Mouse (Mus musculus) cerebellum, postnatal 4 days (tissue): ENCODE measurements around the gene Fuca2.
"Not testable (repeated sequence)": the region's sequence is repeated elsewhere in the genome, so short reads cannot be mapped to it uniquely, and the experiment has no call there.

ENCODE experiments used
- DNase-seq, 2 experiments: peaks; one replicate each; pipeline ENCODE4 v3.0.0; 2022; ENCODE audit warnings: low spot score in 2 of 2, mixed read lengths in 1 of 2

Gene Fuca2

DNA sequence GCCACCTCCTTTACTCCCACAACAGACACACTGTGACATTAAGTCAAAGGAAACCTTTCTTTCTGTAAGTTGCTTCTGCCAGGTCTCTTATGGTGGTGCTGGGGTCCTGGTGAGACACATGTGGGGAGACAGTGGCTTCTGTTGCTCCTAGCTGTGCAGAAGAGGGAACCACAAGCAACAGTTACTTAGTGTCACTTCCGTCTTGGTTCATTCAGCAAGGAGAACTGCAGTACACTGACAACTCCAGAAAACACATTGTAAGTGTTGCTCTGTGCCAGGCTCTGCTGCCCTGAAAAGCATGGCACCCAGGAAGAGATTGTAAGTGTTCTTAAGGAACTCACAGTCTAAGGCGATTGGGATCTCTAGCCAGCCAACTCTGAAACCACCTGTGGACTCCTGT, at the start of gene Fuca2:
TSS of gene Fuca2 (plus strand) at position 210 of the 400 bp plus-strand sequence.
- no peak for DNase-seq

DNA sequence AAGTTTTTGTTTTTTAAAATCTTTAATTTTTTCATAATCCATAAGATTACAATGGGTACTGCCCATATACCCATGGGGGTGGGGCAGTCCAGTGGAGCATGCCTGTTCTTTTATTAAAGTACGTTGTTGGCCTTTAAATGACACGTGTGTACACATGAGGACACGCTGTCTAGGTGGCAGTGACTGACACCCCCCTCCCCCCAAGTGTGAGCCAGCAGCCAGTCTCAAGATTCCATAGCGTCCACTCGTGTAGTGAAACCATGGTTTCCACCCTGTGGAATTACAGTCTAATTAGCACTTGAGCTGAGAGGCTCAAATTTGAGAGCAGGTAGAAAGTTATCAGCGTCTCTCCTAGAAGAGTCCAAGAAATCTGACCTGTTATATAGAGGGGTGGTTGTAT, 47.7 kb upstream of the Fuca2 start:
- DNase-seq, result no peak

DNA sequence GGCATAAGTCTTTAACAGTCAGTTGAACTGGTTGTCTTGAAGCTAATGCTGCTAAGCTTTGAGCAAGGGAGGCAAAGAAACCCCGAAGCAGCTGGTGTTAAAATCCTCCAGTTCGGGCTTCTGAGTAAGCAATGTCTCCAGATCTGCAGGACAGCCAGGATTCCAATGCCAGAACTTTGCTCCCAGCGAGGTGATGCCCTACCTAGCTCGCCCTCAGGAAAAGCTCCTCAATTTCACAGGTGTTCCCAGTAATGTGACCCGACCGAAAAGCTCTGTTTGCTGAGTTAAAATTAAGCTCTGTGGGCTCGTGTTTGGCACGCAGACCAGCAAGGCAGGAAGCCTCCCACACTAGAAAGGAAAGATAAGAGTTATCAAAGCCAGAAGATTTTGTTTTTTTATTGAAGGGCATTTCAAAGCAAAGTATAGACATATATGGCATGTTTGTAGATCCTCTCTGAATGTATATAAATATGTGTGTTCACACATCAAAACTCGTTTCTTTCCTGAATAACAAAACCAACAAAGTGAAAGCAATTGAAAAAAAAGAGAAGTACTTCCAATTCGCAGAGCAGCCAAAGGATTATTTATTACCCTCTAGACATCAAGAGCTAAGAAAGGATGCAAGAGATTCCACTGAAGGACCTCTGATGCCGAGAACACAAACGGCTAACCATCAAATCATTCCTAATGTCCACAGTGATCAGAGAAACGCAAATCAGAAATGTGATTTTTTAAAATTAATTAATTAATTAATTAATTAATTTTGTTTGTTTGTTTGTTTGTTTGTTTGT, 45.9 kb upstream of the Fuca2 start:
- no peak for DNase-seq

GRCm38 (mm10) chr10:13464295-13464694, 35.0 kb upstream of the Fuca2 start:
- not testable (repeated sequence) for DNase-seq

DNA sequence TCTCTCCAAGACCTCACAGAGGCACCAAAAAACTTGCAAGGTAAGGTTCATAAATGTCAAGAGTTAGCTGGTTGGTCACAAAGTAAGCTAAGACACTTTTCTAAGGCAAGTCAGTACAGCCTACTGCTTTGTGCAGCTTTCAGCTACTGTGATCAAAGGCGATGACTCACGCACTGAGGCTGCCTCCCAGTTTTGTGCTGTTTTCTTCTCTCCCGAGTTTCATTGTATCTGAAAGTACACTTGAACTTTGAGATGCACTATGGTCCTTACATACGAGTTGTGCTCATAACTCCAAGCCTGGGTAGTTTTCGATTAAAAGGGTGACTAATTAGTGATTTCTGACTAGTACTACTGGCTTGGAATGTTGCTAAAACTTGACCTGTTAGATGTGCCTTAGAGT, 32.4 kb upstream of the Fuca2 start:
- no peak for DNase-seq

- not testable (repeated sequence) for DNase-seq
Measured at GRCm38 (mm10) chr10:13468025-13468529, 31.3 kb upstream of the Fuca2 start.

GRCm38 (mm10) chr10:13470236-13470635, 29.1 kb upstream of the Fuca2 start:
- DNase-seq, result no peak

DNA sequence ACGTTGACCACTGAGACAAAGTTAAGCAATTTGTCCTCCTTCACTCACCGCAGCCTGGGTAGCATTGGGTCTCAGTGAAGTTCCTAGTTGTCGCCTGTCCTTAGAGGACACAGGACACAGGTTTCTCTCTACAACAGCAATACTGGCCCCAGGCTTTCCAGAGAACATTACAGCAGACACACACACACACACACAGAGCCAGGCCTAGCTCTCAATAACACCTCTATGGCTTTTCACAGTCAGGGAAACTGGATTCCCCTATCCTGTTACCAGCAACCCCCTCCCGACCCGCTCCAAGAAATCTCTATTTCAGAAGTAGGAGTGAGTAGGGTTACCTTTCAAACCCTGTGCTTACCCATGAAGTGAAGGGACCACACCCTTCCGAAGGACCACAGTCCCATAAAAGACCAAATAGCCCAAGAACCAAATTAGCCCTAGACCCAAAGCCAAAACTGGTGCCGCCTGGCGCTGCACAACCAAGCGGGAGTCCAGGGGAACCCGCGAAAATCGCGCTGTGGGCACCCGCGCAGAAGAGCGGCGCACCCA, 26.0 kb upstream of the Fuca2 start:
- DNase-seq, result no peak

DNA sequence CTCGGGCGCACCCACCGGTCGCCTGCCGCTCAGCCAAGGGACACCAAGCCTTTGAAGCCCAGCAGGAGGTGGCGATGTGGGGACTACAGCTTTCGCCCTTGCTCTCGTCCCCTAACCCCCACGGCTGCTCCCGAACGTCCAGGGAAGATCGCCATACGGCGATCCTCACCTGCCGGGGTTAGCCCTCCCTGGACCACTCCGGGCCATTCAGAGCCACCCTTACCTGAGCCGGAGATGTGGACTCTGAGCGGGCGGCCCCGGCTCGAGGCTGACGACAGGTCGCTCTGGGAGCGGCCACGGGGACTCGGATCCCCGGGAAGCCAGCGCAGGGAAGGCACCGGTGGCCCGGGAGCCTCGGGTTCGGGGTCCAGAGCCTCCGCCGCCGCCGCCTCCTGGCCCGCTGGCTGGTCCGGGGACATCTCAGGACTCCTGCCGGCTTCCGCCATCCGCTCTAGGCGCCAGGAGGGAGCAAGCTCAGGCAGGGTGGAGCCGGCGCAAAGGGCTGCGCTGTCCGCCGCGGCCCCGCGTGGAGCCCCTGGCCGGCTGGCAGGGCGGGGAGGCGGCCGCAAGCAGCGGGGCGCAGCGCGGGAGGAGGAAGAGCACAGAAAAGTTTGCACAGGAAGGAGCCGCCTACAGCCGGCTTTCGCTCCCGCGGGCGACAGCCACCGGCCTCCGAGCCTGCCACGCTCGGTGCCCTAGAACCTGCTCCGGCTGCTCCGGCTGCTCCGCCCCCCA, 25.3 kb upstream of the Fuca2 start, which contains the start of gene Phactr2:
TSS of gene Phactr2 (minus strand) at position 580 of the 735 bp plus-strand sequence.
- DNase-seq, result peak in 1 of 2 experiments; percentile 17

DNA sequence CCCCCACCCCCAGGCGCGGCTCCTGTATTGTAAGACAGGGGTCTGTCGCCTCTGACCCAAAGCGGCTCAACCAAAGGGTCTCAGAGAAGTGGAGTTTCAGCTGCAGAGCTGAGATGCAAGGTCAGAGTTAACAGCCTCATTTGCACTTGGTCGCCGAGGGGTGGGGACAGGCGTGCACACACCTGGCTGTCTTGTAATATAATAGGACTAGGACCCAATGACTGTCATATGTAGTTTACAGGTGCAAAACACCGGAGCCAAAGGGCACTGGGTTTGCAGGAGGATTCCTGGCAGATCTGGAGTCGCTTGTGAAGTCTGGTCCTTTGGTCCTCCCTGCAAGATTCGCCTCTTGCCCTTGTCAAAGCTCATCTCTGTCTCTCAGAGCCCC, 24.8 kb upstream of the Fuca2 start:
- DNase-seq, result no peak

DNA sequence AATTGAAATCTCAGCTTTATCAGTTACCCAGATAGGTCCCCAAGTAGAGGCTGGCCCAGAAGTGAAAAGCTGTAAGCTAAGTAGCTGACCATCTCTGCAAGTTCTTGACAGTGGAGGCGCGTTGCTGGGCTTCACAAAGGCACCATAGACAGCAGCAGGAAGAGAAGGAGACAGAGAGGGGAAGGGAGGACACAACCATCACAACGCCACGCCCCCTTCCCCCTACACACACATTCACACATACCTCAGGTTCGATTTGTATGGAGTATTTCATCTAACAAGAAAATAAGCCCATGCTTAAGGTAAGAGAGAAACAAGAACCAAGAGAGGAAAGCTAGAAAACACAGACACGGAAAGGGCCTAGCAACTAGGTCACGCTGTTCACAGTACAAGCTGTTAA, 24.2 kb upstream of the Fuca2 start:
- no peak for DNase-seq

DNA sequence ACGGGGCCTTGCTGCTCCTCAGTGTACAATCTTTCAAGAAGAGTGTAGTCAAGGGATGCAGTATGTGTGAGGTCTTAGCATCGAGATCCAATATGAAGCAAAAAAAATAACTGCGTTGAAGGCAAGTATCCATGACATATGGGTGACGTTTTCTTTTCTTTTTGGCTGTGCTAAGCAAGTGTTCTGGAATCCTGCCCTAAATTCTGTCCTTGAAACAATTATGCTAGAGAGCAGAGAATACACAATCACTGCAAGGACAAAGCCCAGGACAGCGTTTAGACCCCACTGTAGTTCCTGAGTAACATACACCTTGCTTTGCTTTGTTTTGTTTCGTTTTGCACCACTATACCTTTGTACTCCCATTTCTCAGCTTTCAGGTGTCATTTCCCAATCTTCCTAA, 20.0 kb upstream of the Fuca2 start:
- DNase-seq, result no peak

- DNase-seq, result no peak
Measured at GRCm38 (mm10) chr10:13485958-13486357, 13.4 kb upstream of the Fuca2 start.

- no peak for DNase-seq
Measured at GRCm38 (mm10) chr10:13489671-13490070, 9.7 kb upstream of the Fuca2 start.

- DNase-seq, result no peak
Measured at GRCm38 (mm10) chr10:13493978-13494686, 5.2 kb upstream of the Fuca2 start.

DNA sequence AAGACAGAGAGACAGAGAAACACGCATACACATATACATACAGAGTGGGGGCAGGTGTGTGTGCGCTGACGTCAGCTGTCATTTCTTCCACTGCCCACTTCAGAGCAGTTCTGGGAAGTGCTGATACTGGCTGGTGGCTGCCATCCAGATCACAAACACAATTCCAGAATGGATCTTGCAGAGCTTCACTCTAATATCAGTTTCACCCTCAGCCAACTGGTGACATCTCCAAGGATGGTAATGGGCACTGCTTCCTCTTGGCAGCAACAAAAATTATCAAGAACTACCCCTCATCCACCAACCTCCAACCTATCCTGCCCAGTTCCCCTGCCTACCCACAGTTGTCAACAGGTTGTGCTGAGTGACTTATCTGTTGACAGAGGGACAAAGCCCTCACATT, 3.0 kb upstream of the Fuca2 start:
- DNase-seq, result no peak

- DNase-seq, result no peak
Measured at GRCm38 (mm10) chr10:13500473-13500872, 1.1 kb downstream of the Fuca2 start.

GRCm38 (mm10) chr10:13500938-13501496, 1.7 kb downstream of the Fuca2 start:
- DNase-seq, result peak; percentile 53 to 69

DNA sequence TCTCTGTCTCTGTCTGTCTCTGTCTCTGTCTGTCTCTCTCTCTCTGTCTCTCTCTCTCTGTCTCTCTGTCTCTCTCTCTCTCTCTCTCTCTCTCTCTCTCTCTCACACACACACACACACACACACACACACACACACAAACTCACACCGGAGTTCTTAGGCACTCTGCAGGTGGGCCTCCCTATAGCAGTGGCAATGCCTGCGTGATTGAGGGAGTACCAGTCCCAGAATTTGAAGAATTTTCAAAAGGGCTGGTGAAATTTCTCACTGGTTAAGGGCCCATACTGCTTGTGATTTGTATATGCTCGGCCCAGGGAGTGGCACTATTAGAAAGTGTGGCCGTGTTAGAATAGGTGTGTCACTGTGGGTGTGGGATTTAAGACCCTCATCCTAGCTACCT, 2.2 kb downstream of the Fuca2 start:
- not testable (repeated sequence) for DNase-seq

DNA sequence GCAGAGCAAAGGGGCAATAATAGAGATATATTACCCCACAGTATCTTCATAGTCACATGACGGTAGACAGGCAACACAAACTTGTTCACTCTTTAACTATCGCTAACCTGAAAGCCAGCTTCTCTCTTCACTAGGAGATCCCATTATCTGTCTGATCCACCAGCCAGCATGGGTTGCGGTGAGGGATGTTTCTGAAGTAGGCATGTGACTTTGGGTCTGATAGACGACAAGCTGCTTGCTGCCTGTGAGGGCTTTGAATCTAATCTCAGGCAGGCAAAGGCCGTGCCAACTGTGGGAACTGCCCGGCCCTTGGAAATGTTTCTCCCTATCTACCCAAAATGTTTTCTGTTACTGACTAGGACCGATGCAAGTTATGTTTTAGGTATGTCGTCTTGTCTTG, 3.0 kb downstream of the Fuca2 start:
- no peak for DNase-seq

- no peak for DNase-seq
Measured at GRCm38 (mm10) chr10:13521857-13522256, 22.5 kb downstream of the Fuca2 start.

GRCm38 (mm10) chr10:13528155-13528554, 28.8 kb downstream of the Fuca2 start:
- no peak for DNase-seq
